Mouse (Mus musculus) frontal cortex, adult 2 months (tissue): ENCODE results near the gene Mad2l1bp. TPM values are rescaled to one million over a fixed set of nuclear protein-coding genes. Genes with fewer than 3 reads are reported as not detected.

Experiments
- DNase-seq, 2 experiments: peaks; one replicate each; pipeline ENCODE4 v3.0.0; 2022; ENCODE audit warnings: low spot score in 1 of 2; ENCODE audit errors: extremely low spot score in 1 of 2
- polyA plus RNA-seq: library from polyadenylated mRNA; depleted of rRNA; stranded (reverse); fragments of >200 nt; gene quantifications from 2 replicates; pipeline ENCODE4 v1.2.3, GENCODE M21; 2012; rRNA removed

Mad2l1bp gene
- polyA plus RNA-seq, 1 experiment: 14.2 TPM

DNA sequence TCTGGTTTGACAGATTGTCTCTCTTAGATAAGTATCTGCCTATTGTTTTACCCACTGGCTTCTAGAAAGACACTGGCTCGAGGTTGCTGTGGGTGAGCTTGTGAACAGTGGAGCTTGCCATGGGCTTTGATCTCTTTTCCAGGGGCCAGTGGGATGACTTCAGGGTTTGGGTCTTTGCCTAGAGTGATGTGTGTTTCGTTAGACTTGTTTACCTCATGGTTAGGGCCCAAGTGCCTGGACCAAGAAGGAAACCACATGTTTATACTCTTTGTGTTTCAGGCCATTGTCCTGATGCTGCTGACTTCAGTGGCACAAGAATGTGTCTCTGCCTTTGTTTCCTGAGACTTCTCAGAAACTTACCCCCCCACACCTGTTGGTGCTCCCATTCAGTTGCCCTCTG is 37.9 kb downstream of the Mad2l1bp start:
- no peak for DNase-seq

GRCm38 (mm10) chr17:46110402-46111289 is 42.7 kb downstream of the Mad2l1bp start, which contains the start of gene Mrps18a:
TSS of gene Mrps18a (plus strand) at chr17:46110986.
- peak; percentile 64 to 90 for DNase-seq

DNA sequence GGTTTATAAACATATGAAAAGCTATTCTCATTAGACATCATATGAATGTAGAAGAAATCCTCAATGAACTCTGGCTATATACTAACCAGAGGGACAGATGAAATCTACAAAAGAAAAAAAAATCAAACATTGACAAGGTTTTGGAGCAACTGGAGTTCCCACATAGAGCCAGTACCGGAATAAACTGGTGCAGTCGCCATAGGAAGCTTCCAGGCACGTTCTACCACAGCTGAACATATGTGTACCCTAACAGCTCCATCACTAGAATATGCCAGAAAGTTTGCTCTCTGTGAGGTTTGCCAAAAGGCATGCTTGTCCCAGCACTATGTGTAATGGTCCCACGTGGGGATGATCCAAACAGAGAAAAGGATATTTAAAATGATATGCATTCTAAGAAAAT is 45.1 kb downstream of the Mad2l1bp start:
- no peak for DNase-seq

GRCm38 (mm10) chr17:46104487-46104886 is 48.9 kb downstream of the Mad2l1bp start:
- DNase-seq: no peak

- no peak for DNase-seq
Observed at GRCm38 (mm10) chr17:46102608-46103159, 50.7 kb downstream of the Mad2l1bp start.

DNA sequence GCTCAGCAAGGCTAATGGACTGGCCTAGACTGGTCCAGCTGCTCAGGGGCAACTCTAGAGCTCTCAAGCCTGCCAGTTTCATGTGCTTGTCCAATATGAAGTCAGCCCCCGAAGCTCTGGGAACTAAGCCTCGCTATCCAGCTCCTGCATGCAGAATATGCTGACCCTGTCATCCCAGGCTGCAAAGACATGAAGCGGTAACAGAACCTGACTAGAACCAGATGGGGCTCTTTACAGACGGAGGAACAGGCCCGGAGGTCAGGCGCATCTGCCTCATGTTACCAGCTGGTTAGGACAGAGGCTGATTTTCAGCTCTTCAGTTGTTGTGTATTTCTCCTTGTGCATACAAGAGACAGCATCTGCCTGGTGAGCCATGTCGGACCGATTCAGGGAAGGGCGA is 51.4 kb downstream of the Mad2l1bp start:
- DNase-seq: no peak

DNA sequence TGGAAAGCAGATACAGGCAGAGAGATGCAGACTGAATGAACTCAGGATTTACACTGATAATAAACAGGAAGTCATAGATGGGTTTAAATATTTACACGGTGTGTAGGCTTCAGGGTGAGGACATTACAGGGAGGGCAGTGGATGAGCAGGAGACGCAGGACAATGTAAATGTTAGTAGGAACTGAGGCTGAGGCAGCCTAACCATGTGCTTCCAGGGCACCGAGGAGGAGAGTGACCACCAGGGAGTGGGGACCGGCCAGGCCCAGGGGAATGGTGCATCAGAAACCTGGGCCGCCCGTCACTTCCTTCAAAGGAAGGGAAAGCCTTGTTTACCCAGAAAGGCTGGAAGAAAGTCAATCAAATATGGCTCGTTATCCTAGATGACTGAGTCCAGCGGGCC is 54.8 kb downstream of the Mad2l1bp start:
- no peak for DNase-seq

Other genes starting within 250 kb of the Mad2l1bp start
- 145 and 168 TPM in 2 replicates for gene Vegfa, start 121.2 kb downstream of the Mad2l1bp start, polyA plus RNA-seq
- 94.8 and 106 TPM in 2 replicates for gene Mrps18a, start 42.6 kb downstream of the Mad2l1bp start, polyA plus RNA-seq
- 29.9 and 37.9 TPM in 2 replicates for gene Rsph9, start 9.3 kb downstream of the Mad2l1bp start, polyA plus RNA-seq
- 151 and 168 TPM in 2 replicates for gene Gtpbp2, start 7.5 kb upstream of the Mad2l1bp start, polyA plus RNA-seq
- gene Polh, start 49.1 kb upstream of the Mad2l1bp start, polyA plus RNA-seq: 3.9 and 4.2 TPM in 2 replicates
- gene Xpo5, start 49.2 kb upstream of the Mad2l1bp start, polyA plus RNA-seq: 39.4 and 40.6 TPM in 2 replicates
- gene Polr1c, start 94.5 kb upstream of the Mad2l1bp start, polyA plus RNA-seq: 45.3 and 52.7 TPM in 2 replicates
- gene Yipf3, start 94.5 kb upstream of the Mad2l1bp start, polyA plus RNA-seq: 72.7 and 78.9 TPM in 2 replicates
- 62.5 and 63.5 TPM in 2 replicates for gene Lrrc73, start 100.0 kb upstream of the Mad2l1bp start, polyA plus RNA-seq
- gene Tjap1, start 129.5 kb upstream of the Mad2l1bp start, polyA plus RNA-seq: 44.4 and 51.5 TPM in 2 replicates
- 81.5 and 96.0 TPM in 2 replicates for gene Dlk2, start 143.9 kb upstream of the Mad2l1bp start, polyA plus RNA-seq
- 10.9 and 11.4 TPM in 2 replicates for gene Abcc10, start 174.8 kb upstream of the Mad2l1bp start, polyA plus RNA-seq
- 29.6 and 30.7 TPM in 2 replicates for gene Zfp318, start 230.2 kb upstream of the Mad2l1bp start, polyA plus RNA-seq